Mouse (Mus musculus) thymus, adult 2 months (tissue): ENCODE results near the gene Shc2. TPM values are rescaled to one million over a fixed set of nuclear protein-coding genes. Genes with fewer than 3 reads are reported as not detected.

Source experiments
- DNase-seq: peaks from one replicate; pipeline ENCODE4 v3.0.0; 2021
- H3K27ac ChIP-seq: fragments of 200-500 bp; 2 replicates; pipeline ENCODE4 v1.5.1; 2012; ENCODE audit warnings: low read length, control low read depth; ENCODE audit not compliant: control insufficient read depth, insufficient read depth
- H3K27me3 ChIP-seq: fragments of 200-500 bp; 2 replicates; pipeline ENCODE4 v1.6.1; 2012; ENCODE audit warnings: mild to moderate bottlenecking, low read length, moderate library complexity, mixed read lengths; ENCODE audit not compliant: control insufficient read depth, insufficient read depth
- H3K36me3 ChIP-seq: fragments of 200-500 bp; 2 replicates; pipeline ENCODE4 v1.6.1; 2012; ENCODE audit warnings: mild to moderate bottlenecking, low read length, moderate library complexity; ENCODE audit not compliant: control insufficient read depth, insufficient read depth
- H3K4me1 ChIP-seq: fragments of 200-500 bp; replicated peaks from 2 replicates; pipeline ENCODE4 v1.6.1; 2012; ENCODE audit warnings: low read length; ENCODE audit not compliant: control insufficient read depth, insufficient read depth
- H3K4me3 ChIP-seq: fragments of 200-500 bp; 2 replicates; pipeline ENCODE4 v1.5.1; 2012; ENCODE audit warnings: mild to moderate bottlenecking, low read length, control low read depth, moderate library complexity; ENCODE audit not compliant: control insufficient read depth, insufficient read depth
- CTCF ChIP-seq: fragments of 200-500 bp; IDR thresholded peaks from 2 replicates; pipeline ENCODE4 v1.5.1; 2012; ENCODE audit warnings: mild to moderate bottlenecking, control low read depth, low read length, moderate library complexity, borderline replicate concordance; ENCODE audit not compliant: control insufficient read depth, poor library complexity, insufficient read depth; ENCODE audit errors: extremely low read depth
- POLR2A ChIP-seq: fragments of 200-500 bp; IDR thresholded peaks from 2 replicates; pipeline ENCODE4 v1.6.1; 2012; ENCODE audit warnings: mild to moderate bottlenecking, low read length, control low read depth, moderate library complexity; ENCODE audit not compliant: control insufficient read depth, poor library complexity, insufficient read depth; ENCODE audit errors: extremely low read depth
- WGBS: fragments of 180-500 bp; shearing (Covaris S2); methylation state at CpG from one replicate; pipeline ENCODE4 v1.1.7; 2018; 5-methylcytosine and 5-hydroxymethylcytosine counted together
- polyA plus RNA-seq: library from polyadenylated mRNA; depleted of rRNA; stranded (reverse); fragments of >200 nt; gene quantifications from 2 replicates; pipeline ENCODE4 v1.2.3, GENCODE M21; 2012

Gene Shc2
- polyA plus RNA-seq, 1 experiment, result 1.2 TPM

GRCm38 (mm10) chr10:79628377-79628776 lies 9.3 kb downstream of the Shc2 start:
- no peak overlapping the region for H3K27ac ChIP-seq
- DNase-seq, result no peak
- no peaks in the 10 kb centered on the region for H3K36me3 ChIP-seq
- no peak overlapping the region for H3K4me3 ChIP-seq
- no peaks in the 10 kb centered on the region for H3K27me3 ChIP-seq
- TF ChIP-seq POLR2A (no peak), CTCF (no peak)
- H3K4me1 ChIP-seq, result no peaks in the 10 kb centered on the region
- 85% methylated on average over 5 of the region's 5 CpGs for WGBS

GRCm38 (mm10) chr10:79626156-79626555 lies 11.6 kb downstream of the Shc2 start:
- TF ChIP-seq POLR2A, result no peak
- no peak for TF ChIP-seq CTCF
- WGBS, result 93% methylated on average over 10 of the region's 10 CpGs
- DNase-seq, result no peak
- Histone ChIP-seq H3K36me3 (no peaks in the 10 kb centered on the region), H3K4me1 (no peaks in the 10 kb centered on the region), H3K27me3 (no peaks in the 10 kb centered on the region), H3K27ac (no peak overlapping the region), H3K4me3 (no peak overlapping the region)

GRCm38 (mm10) chr10:79625398-79625797 lies 12.3 kb downstream of the Shc2 start:
- Histone ChIP-seq H3K4me1 (no peaks in the 10 kb centered on the region), H3K27me3 (no peaks in the 10 kb centered on the region), H3K27ac (no peak overlapping the region), H3K36me3 (no peaks in the 10 kb centered on the region), H3K4me3 (no peak overlapping the region)
- no peak for DNase-seq
- TF ChIP-seq CTCF, result no peak
- TF ChIP-seq POLR2A, result no peak
- WGBS, result 83% methylated on average over 9 of the region's 9 CpGs

GRCm38 (mm10) chr10:79623950-79624349 lies 13.8 kb downstream of the Shc2 start:
- WGBS, result 77% methylated on average over 12 of the region's 12 CpGs
- DNase-seq, result no peak
- H3K36me3 ChIP-seq, result no peaks in the 10 kb centered on the region
- H3K27ac ChIP-seq, result no peak overlapping the region
- no peaks in the 10 kb centered on the region for H3K27me3 ChIP-seq
- no peaks in the 10 kb centered on the region for H3K4me1 ChIP-seq
- no peak overlapping the region for H3K4me3 ChIP-seq
- TF ChIP-seq CTCF, result no peak
- TF ChIP-seq POLR2A, result no peak

- Histone ChIP-seq H3K36me3 (no peaks in the 10 kb centered on the region), H3K27ac (no peak overlapping the region), H3K4me1 (peaks cover 4% of the 10 kb centered on the region), H3K27me3 (peaks cover 12% of the 10 kb centered on the region; the same call in 1 of the 2 replicates), H3K4me3 (no peak overlapping the region)
- TF ChIP-seq POLR2A (no peak), CTCF (no peak)
- DNase-seq, result no peak
- 94% methylated on average over 5 of the region's 5 CpGs for WGBS
These were observed 21.3 kb downstream of the Shc2 start for GRCm38 (mm10) chr10:79616376-79616775.

GRCm38 (mm10) chr10:79615860-79616259 lies 21.9 kb downstream of the Shc2 start:
- no peak for TF ChIP-seq CTCF
- WGBS, result 44% methylated on average over 8 of the region's 8 CpGs
- Histone ChIP-seq H3K27me3 (peaks cover 15% of the 10 kb centered on the region; the same call in 1 of the 2 replicates), H3K4me1 (peaks cover 4% of the 10 kb centered on the region), H3K27ac (no peak overlapping the region), H3K36me3 (no peaks in the 10 kb centered on the region), H3K4me3 (no peak overlapping the region)
- DNase-seq, result no peak

GRCm38 (mm10) chr10:79614305-79614643 lies 23.4 kb downstream of the Shc2 start:
- TF ChIP-seq CTCF (no peak), POLR2A (no peak)
- Histone ChIP-seq H3K4me1 (peaks cover 4% of the 10 kb centered on the region), H3K36me3 (no peaks in the 10 kb centered on the region), H3K27ac (no peak overlapping the region), H3K4me3 (no peak overlapping the region), H3K27me3 (peaks cover 15% of the 10 kb centered on the region; the same call in 1 of the 2 replicates)
- 88% methylated on average over 1 of the region's 1 CpGs for WGBS
- DNase-seq, result no peak
